Mouse (Mus musculus): ENCODE measurements around the gene Mapk11. TPM values are rescaled to one million over a fixed set of nuclear protein-coding genes. Genes with fewer than 3 reads are reported as not detected.

Mapk11 gene
- polyA plus RNA-seq, 1 experiment from 2014 or later, result 1.9 TPM

- Histone ChIP-seq H3K4me1 (replicated peaks; ENCODE audit: control insufficient read depth, insufficient read depth, low read length) (peaks cover 32% of the 10 kb centered on the region), H3K27ac (ENCODE audit: low read depth, low read length) (peak overlapping the region; percentile 88), H3K4me2 (replicated peaks; ENCODE audit: low read depth) (peak overlapping the region; percentile 90), H3K36me3 (ENCODE audit: control insufficient read depth, insufficient read depth) (no peaks in the 10 kb centered on the region), H3K27me3 (replicated peaks; ENCODE audit: control insufficient read depth, insufficient read depth, low read length) (no peaks in the 10 kb centered on the region), H3K4me3 (ENCODE audit: low read depth, low read length) (peak overlapping the region; percentile 78), H3K9ac (ENCODE audit: low read depth, low read length) (peak overlapping the region; percentile 79), H3K9me3 (ENCODE audit: control insufficient read depth) (no peaks in the 10 kb centered on the region)
- no peak for ATAC-seq
- no peak for TF ChIP-seq CTCF (IDR thresholded peaks at IDR 0.05; ENCODE audit: low read depth)
- under 1% methylated on average over 26 of the region's 26 CpGs for WGBS
Measured at GRCm38 (mm10) chr15:89180081-89180541, 30.7 kb upstream of the Mapk11 start.

GRCm38 (mm10) chr15:89179630-89179964 lies 30.2 kb upstream of the Mapk11 start:
- peak overlapping the region; percentile 78 for H3K4me3 ChIP-seq (ENCODE audit: low read depth, low read length)
- peak overlapping the region; percentile 90 for H3K4me2 ChIP-seq (replicated peaks; ENCODE audit: low read depth)
- under 1% methylated on average over 6 of the region's 6 CpGs for WGBS
- H3K9ac ChIP-seq (ENCODE audit: low read depth, low read length), result peak overlapping the region; percentile 79; the same call in 1 of the 2 replicates
- H3K27ac ChIP-seq (ENCODE audit: low read depth, low read length), result peak overlapping the region; percentile 88
- ATAC-seq, result no peak
- H3K4me1 ChIP-seq (replicated peaks; ENCODE audit: control insufficient read depth, insufficient read depth, low read length), result peaks cover 32% of the 10 kb centered on the region
- no peaks in the 10 kb centered on the region for H3K9me3 ChIP-seq (ENCODE audit: control insufficient read depth)
- H3K27me3 ChIP-seq (replicated peaks; ENCODE audit: control insufficient read depth, insufficient read depth, low read length), result no peaks in the 10 kb centered on the region
- H3K36me3 ChIP-seq (ENCODE audit: control insufficient read depth, insufficient read depth), result no peaks in the 10 kb centered on the region
- TF ChIP-seq CTCF (IDR thresholded peaks at IDR 0.05; ENCODE audit: low read depth), result no peak

GRCm38 (mm10) chr15:89178954-89179629 lies 29.7 kb upstream of the Mapk11 start:
- TF ChIP-seq CTCF (IDR thresholded peaks at IDR 0.05; ENCODE audit: low read depth), result no peak

GRCm38 (mm10) chr15:89178260-89178860 lies 28.9 kb upstream of the Mapk11 start:
- Histone ChIP-seq H3K27ac (ENCODE audit: low read depth, low read length) (peak overlapping the region; percentile 88), H3K9me3 (ENCODE audit: control insufficient read depth) (no peaks in the 10 kb centered on the region), H3K4me2 (replicated peaks; ENCODE audit: low read depth) (peak overlapping the region; percentile 90), H3K4me3 (ENCODE audit: low read depth, low read length) (peak overlapping the region; percentile 78), H3K36me3 (ENCODE audit: control insufficient read depth, insufficient read depth) (no peaks in the 10 kb centered on the region), H3K27me3 (replicated peaks; ENCODE audit: control insufficient read depth, insufficient read depth, low read length) (no peaks in the 10 kb centered on the region), H3K9ac (ENCODE audit: low read depth, low read length) (peak overlapping the region; percentile 79), H3K4me1 (replicated peaks; ENCODE audit: control insufficient read depth, insufficient read depth, low read length) (peaks cover 36% of the 10 kb centered on the region)
- TF ChIP-seq CTCF (IDR thresholded peaks at IDR 0.05; ENCODE audit: low read depth), result no peak
- no peak for ATAC-seq
- WGBS, result 47% methylated on average over 7 of the region's 7 CpGs

More at GRCm38 (mm10) chr15:89178954-89179629, 29.7 kb upstream of the Mapk11 start:
- peak overlapping the region; percentile 79 for H3K9ac ChIP-seq (ENCODE audit: low read depth, low read length)
- peaks cover 34% of the 10 kb centered on the region for H3K4me1 ChIP-seq (replicated peaks; ENCODE audit: control insufficient read depth, insufficient read depth, low read length)
- WGBS, result 1% methylated on average over 16 of the region's 16 CpGs
- H3K36me3 ChIP-seq (ENCODE audit: control insufficient read depth, insufficient read depth), result no peaks in the 10 kb centered on the region
- no peaks in the 10 kb centered on the region for H3K27me3 ChIP-seq (replicated peaks; ENCODE audit: control insufficient read depth, insufficient read depth, low read length)
- peak; percentile 61 for ATAC-seq
- no peaks in the 10 kb centered on the region for H3K9me3 ChIP-seq (ENCODE audit: control insufficient read depth)
- peak overlapping the region; percentile 88 for H3K27ac ChIP-seq (ENCODE audit: low read depth, low read length)
- peak overlapping the region; percentile 90 for H3K4me2 ChIP-seq (replicated peaks; ENCODE audit: low read depth)
- H3K4me3 ChIP-seq (ENCODE audit: low read depth, low read length), result peak overlapping the region; percentile 78

GRCm38 (mm10) chr15:89177576-89178259 lies 28.3 kb upstream of the Mapk11 start:
- Histone ChIP-seq H3K9ac (ENCODE audit: low read depth, low read length) (peak overlapping the region; percentile 79), H3K4me3 (ENCODE audit: low read depth, low read length) (peak overlapping the region; percentile 78; the same call in 1 of the 2 replicates), H3K4me2 (replicated peaks; ENCODE audit: low read depth) (peak overlapping the region; percentile 90), H3K36me3 (ENCODE audit: control insufficient read depth, insufficient read depth) (no peaks in the 10 kb centered on the region), H3K27me3 (replicated peaks; ENCODE audit: control insufficient read depth, insufficient read depth, low read length) (no peaks in the 10 kb centered on the region), H3K4me1 (replicated peaks; ENCODE audit: control insufficient read depth, insufficient read depth, low read length) (peaks cover 36% of the 10 kb centered on the region), H3K27ac (ENCODE audit: low read depth, low read length) (peak overlapping the region; percentile 88), H3K9me3 (ENCODE audit: control insufficient read depth) (no peaks in the 10 kb centered on the region)
- TF ChIP-seq CTCF (IDR thresholded peaks at IDR 0.05; ENCODE audit: low read depth), result no peak
- ATAC-seq, result peak; percentile 53
- 26% methylated on average over 4 of the region's 4 CpGs for WGBS

- WGBS, result 5% methylated on average over 5 of the region's 5 CpGs
- H3K9me3 ChIP-seq (ENCODE audit: control insufficient read depth), result no peaks in the 10 kb centered on the region
- H3K4me3 ChIP-seq (ENCODE audit: low read depth, low read length), result peak overlapping the region; percentile 11; the same call in 1 of the 2 replicates
- H3K4me1 ChIP-seq (replicated peaks; ENCODE audit: control insufficient read depth, insufficient read depth, low read length), result peaks cover 40% of the 10 kb centered on the region
- H3K27me3 ChIP-seq (replicated peaks; ENCODE audit: control insufficient read depth, insufficient read depth, low read length), result no peaks in the 10 kb centered on the region
- no peaks in the 10 kb centered on the region for H3K36me3 ChIP-seq (ENCODE audit: control insufficient read depth, insufficient read depth)
- peak overlapping the region; percentile 90 for H3K4me2 ChIP-seq (replicated peaks; ENCODE audit: low read depth)
- peak; percentile 10; the same call in 1 of the 2 replicates for ATAC-seq
- H3K27ac ChIP-seq (ENCODE audit: low read depth, low read length), result peak overlapping the region; percentile 88
- no peak for TF ChIP-seq CTCF (IDR thresholded peaks at IDR 0.05; ENCODE audit: low read depth)
- peak overlapping the region; percentile 40 for H3K9ac ChIP-seq (ENCODE audit: low read depth, low read length)
Measured at GRCm38 (mm10) chr15:89177121-89177520, 27.7 kb upstream of the Mapk11 start.

Measured in intestine, postnatal 0 days (tissue).